Mouse (Mus musculus) intestine, embryonic 16.5 days (tissue): Measurements from ENCODE around the gene Ctss. TPM values are rescaled to one million over a fixed set of nuclear protein-coding genes. Genes with fewer than 3 reads are reported as not detected.

Experiments used
- ATAC-seq: fragments of 200-750 bp; cut with Nextera tagmentation; 2 replicates; pipeline ENCODE4 v1.8.0; 2017; ENCODE audit warnings: moderate TSS enrichment, moderate library complexity
- H3K27ac ChIP-seq: fragments of 300-500 bp; sonication (generic); 2 replicates; pipeline ENCODE4 v1.5.1; 2014; ENCODE audit warnings: mild to moderate bottlenecking, low read length
- H3K27me3 ChIP-seq: fragments of 300-500 bp; sonication (generic); replicated peaks from 2 replicates; pipeline ENCODE4 v1.6.1; 2014; ENCODE audit warnings: low read length, control low read depth, mixed read lengths; ENCODE audit not compliant: control insufficient read depth, insufficient read depth
- H3K36me3 ChIP-seq: fragments of 300-500 bp; sonication (generic); 2 replicates; pipeline ENCODE4 v1.6.1; 2014; ENCODE audit warnings: low read length, control low read depth; ENCODE audit not compliant: control insufficient read depth, insufficient read depth
- H3K4me1 ChIP-seq: fragments of 300-500 bp; sonication (generic); 2 replicates; pipeline ENCODE4 v1.6.1; 2014; ENCODE audit warnings: low read length, control low read depth, mixed read lengths; ENCODE audit not compliant: control insufficient read depth, insufficient read depth
- H3K4me2 ChIP-seq: fragments of 300-500 bp; sonication (generic); 2 replicates; pipeline ENCODE4 v1.6.1; 2014; ENCODE audit warnings: low read depth, low read length, control low read depth
- H3K4me3 ChIP-seq: fragments of 300-500 bp; sonication (generic); 2 replicates; pipeline ENCODE4 v1.5.1; 2014; ENCODE audit warnings: mild to moderate bottlenecking, low read length
- H3K9ac ChIP-seq: fragments of 300-500 bp; sonication (generic); 2 replicates; pipeline ENCODE4 v1.6.1; 2014; ENCODE audit warnings: low read depth, low read length
- H3K9me3 ChIP-seq: fragments of 300-500 bp; sonication (generic); 2 replicates; pipeline ENCODE4 v1.6.1; 2016; ENCODE audit warnings: low read length, control low read depth; ENCODE audit not compliant: control insufficient read depth
- WGBS: fragments of 180-500 bp; shearing (Covaris S2); extraction: QIAGEN DNeasy Blood & Tissue Kit; methylation state at CpG from one replicate; pipeline ENCODE4 v1.1.7; 2014; 5-methylcytosine and 5-hydroxymethylcytosine counted together
- polyA plus RNA-seq: library from polyadenylated mRNA; unstranded; fragments of >200 nt; fragmentation: Nextera tagmentation; extraction: Ambion mirVana; gene quantifications from 2 replicates; pipeline ENCODE4 v1.2.1, GENCODE M21; 2015

Ctss gene
- 33.5 and 34.7 TPM in 2 replicates for polyA plus RNA-seq

- H3K36me3 ChIP-seq: no peaks in the 10 kb centered on the region
- H3K9me3 ChIP-seq: no peaks in the 10 kb centered on the region
- 81% methylated on average over 8 of the region's 8 CpGs for WGBS
- no peak within 1 kb of the TSS for H3K4me3 ChIP-seq
- 0 out of 2 replicates have a peak, but pooled peaks cover 7% of the 10 kb centered on the region for H3K4me1 ChIP-seq
- no peaks in the 10 kb centered on the region for H3K27me3 ChIP-seq
- no peak within 1 kb of the TSS for H3K9ac ChIP-seq
- H3K4me2 ChIP-seq: no peak within 1 kb of the TSS
- peak within 1 kb of the TSS; percentile 38 for H3K27ac ChIP-seq
- no peak for ATAC-seq
Measured at GRCm38 (mm10) chr3:95526622-95527211, at the start of gene Ctss. Ctss (plus strand) TSS chr3:95526786.

DNA sequence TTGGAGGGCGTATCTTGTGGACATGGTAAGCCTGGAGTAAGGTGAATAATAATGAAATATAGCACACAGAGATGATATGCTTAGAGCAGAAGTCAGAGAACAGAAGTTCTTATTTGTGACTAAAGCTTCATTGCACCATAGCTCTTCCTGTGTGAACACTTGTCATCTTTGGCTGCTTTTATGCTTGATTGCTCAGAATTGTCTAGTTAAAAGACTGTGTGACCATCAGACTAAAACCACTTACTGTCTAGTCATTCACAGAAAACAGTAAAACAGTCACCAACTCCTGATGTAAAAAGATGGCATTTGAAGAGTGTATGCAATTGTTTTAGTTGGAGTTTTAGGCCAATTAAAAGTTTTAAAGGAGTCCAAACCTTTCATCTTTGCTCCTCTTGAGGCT is 47.6 kb upstream of the Ctss start:
- Histone ChIP-seq H3K4me2 (no peak overlapping the region), H3K9ac (no peak overlapping the region), H3K4me1 (no peaks in the 10 kb centered on the region), H3K27me3 (no peaks in the 10 kb centered on the region), H3K9me3 (no peaks in the 10 kb centered on the region), H3K4me3 (no peak overlapping the region), H3K36me3 (no peaks in the 10 kb centered on the region; the same call in 1 of the 2 replicates), H3K27ac (no peak overlapping the region)
- WGBS: 89% methylated on average over 1 of the region's 1 CpGs
- no peak for ATAC-seq

GRCm38 (mm10) chr3:95486421-95486820 is 40.2 kb upstream of the Ctss start:
- 69% methylated on average over 2 of the region's 2 CpGs for WGBS
- Histone ChIP-seq H3K27me3 (no peaks in the 10 kb centered on the region), H3K36me3 (peaks cover 5% of the 10 kb centered on the region; the same call in 1 of the 2 replicates)

GRCm38 (mm10) chr3:95488679-95489078 is 37.9 kb upstream of the Ctss start:
- Histone ChIP-seq H3K9me3 (no peaks in the 10 kb centered on the region), H3K36me3 (peaks cover 8% of the 10 kb centered on the region; the same call in 1 of the 2 replicates), H3K4me2 (no peak overlapping the region), H3K4me3 (no peak overlapping the region), H3K27me3 (no peaks in the 10 kb centered on the region), H3K4me1 (no peaks in the 10 kb centered on the region), H3K9ac (no peak overlapping the region), H3K27ac (no peak overlapping the region)
- no peak for ATAC-seq
- 88% methylated on average over 3 of the region's 3 CpGs for WGBS

More at GRCm38 (mm10) chr3:95486421-95486820, 40.2 kb upstream of the Ctss start:
- no peaks in the 10 kb centered on the region for H3K4me1 ChIP-seq
- H3K27ac ChIP-seq: no peak overlapping the region
- no peak overlapping the region for H3K4me2 ChIP-seq
- H3K9ac ChIP-seq: no peak overlapping the region
- H3K4me3 ChIP-seq: no peak overlapping the region
- ATAC-seq: no peak
- H3K9me3 ChIP-seq: no peaks in the 10 kb centered on the region

DNA sequence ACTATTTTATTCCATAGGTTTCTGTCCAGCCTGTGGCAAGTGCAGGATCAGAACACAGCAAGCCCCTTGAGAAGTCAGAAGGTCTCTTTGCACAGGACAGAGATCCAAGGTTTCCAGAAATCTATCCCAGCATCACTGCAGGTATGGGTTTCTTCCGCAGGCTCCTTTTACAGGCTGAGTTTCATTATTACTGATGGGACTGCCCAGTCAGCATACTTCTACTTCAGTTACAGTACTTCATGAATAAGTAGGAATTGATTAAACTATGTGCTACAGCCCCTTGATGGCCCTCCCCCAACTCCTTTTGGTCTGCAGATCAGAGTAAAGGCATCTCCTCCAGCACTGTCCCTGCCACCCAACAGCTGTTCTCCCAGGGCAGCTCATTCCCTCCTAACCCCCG is 36.3 kb upstream of the Ctss start:
- no peak for ATAC-seq

DNA sequence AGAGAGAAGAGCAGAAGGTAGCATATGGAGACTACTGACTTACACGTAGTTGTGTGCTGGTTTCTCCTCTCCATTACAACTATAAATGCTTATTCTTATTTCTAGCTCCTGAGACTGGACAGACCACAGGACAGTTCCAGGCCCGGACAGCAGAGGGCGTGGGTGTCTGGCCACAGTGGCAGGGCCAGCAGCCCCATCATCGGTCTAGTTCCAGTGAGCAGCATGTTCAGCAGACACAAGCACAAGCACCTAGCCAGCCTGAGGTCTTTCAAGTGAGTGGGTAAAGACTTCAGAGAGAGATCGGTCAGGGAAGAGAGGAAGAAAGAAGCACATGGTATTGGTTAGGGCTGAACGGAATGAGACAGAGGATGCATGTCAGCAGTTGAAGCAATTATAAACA is 32.2 kb upstream of the Ctss start:
- H3K36me3 ChIP-seq: peaks cover 10% of the 10 kb centered on the region; the same call in 1 of the 2 replicates
- no peak overlapping the region for H3K9ac ChIP-seq
- H3K27ac ChIP-seq: no peak overlapping the region
- no peak overlapping the region for H3K4me2 ChIP-seq
- no peaks in the 10 kb centered on the region for H3K4me1 ChIP-seq
- no peaks in the 10 kb centered on the region for H3K9me3 ChIP-seq
- H3K27me3 ChIP-seq: no peaks in the 10 kb centered on the region
- ATAC-seq: no peak
- H3K4me3 ChIP-seq: no peak overlapping the region
- 61% methylated on average over 6 of the region's 6 CpGs for WGBS

More for the DNA sequence above, 36.3 kb upstream of the Ctss start:
- H3K4me2 ChIP-seq: no peak overlapping the region
- H3K9me3 ChIP-seq: no peaks in the 10 kb centered on the region
- H3K4me1 ChIP-seq: no peaks in the 10 kb centered on the region
- H3K36me3 ChIP-seq: peaks cover 7% of the 10 kb centered on the region; the same call in 1 of the 2 replicates
- no peak overlapping the region for H3K27ac ChIP-seq
- 94% methylated on average over 2 of the region's 2 CpGs for WGBS
- H3K27me3 ChIP-seq: no peaks in the 10 kb centered on the region
- no peak overlapping the region for H3K4me3 ChIP-seq
- H3K9ac ChIP-seq: no peak overlapping the region

GRCm38 (mm10) chr3:95498229-95498628 is 28.4 kb upstream of the Ctss start:
- Histone ChIP-seq H3K27ac (no peak overlapping the region), H3K36me3 (peaks cover 7% of the 10 kb centered on the region; the same call in 1 of the 2 replicates), H3K9ac (no peak overlapping the region; the same call in 1 of the 2 replicates), H3K4me1 (no peaks in the 10 kb centered on the region), H3K4me2 (no peak overlapping the region), H3K9me3 (no peaks in the 10 kb centered on the region), H3K27me3 (no peaks in the 10 kb centered on the region), H3K4me3 (no peak overlapping the region)
- 75% methylated on average over 2 of the region's 2 CpGs for WGBS
- ATAC-seq: no peak

DNA sequence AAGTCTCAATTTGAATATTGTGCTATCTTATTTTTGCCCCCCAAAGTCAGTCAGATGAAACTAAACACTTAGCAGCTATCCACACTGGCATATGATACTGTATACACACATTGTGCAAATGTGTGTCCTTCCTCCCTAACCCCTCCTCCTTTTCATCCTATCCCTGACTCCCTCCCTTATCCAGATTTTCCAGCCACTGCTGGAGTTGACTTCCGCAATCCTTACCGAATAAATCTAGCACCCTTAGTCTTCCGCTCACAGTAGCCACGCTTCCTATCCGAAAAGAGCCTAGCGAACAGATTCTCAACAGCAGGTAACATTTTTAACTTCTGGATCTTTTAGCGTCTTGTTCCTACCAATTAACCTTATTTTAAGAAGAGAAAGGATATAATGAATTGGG is 27.6 kb upstream of the Ctss start, which contains the start of gene Ctsk:
TSS of gene Ctsk (plus strand) at position 233 of the 400 bp plus-strand sequence.
- no peak for ATAC-seq
- H3K27ac ChIP-seq: no peak within 1 kb of the TSS
- H3K4me2 ChIP-seq: peak within 1 kb of the TSS; percentile 34
- H3K9ac ChIP-seq: no peak within 1 kb of the TSS; the same call in 1 of the 2 replicates
- WGBS: 78% methylated on average over 7 of the region's 7 CpGs
- H3K27me3 ChIP-seq: no peaks in the 10 kb centered on the region
- no peaks in the 10 kb centered on the region for H3K4me1 ChIP-seq
- H3K36me3 ChIP-seq: peaks cover 3% of the 10 kb centered on the region; the same call in 1 of the 2 replicates
- peak within 1 kb of the TSS; percentile 23; the same call in 1 of the 2 replicates for H3K4me3 ChIP-seq
- no peaks in the 10 kb centered on the region for H3K9me3 ChIP-seq

GRCm38 (mm10) chr3:95499496-95500140 is 27.0 kb upstream of the Ctss start:
- no peak overlapping the region for H3K27ac ChIP-seq
- no peaks in the 10 kb centered on the region for H3K4me1 ChIP-seq
- 38% methylated on average over 10 of the region's 10 CpGs for WGBS
- no peak for ATAC-seq
- H3K4me3 ChIP-seq: peak overlapping the region; percentile 23; the same call in 1 of the 2 replicates
- H3K4me2 ChIP-seq: peak overlapping the region; percentile 34
- H3K27me3 ChIP-seq: no peaks in the 10 kb centered on the region
- no peaks in the 10 kb centered on the region for H3K9me3 ChIP-seq
- peaks cover 3% of the 10 kb centered on the region; the same call in 1 of the 2 replicates for H3K36me3 ChIP-seq
- H3K9ac ChIP-seq: no peak overlapping the region
